Mouse (Mus musculus) neural tube, embryonic 14.5 days (tissue): ENCODE measurements around the gene Rassf1. TPM values are rescaled to one million over a fixed set of nuclear protein-coding genes. Genes with fewer than 3 reads are reported as not detected.

ENCODE experiments used
- ATAC-seq: fragments of 200-750 bp; cut with Nextera tagmentation; 2 replicates; pipeline ENCODE4 v1.8.0; 2017; ENCODE audit warnings: low read depth, mild to moderate bottlenecking, moderate TSS enrichment, moderate library complexity
- H3K27ac ChIP-seq: fragments of 300-500 bp; sonication (generic); 2 replicates; pipeline ENCODE4 v1.5.1; 2014; ENCODE audit warnings: low read depth, mild to moderate bottlenecking, control low read depth, low read length, moderate library complexity, mixed read lengths
- H3K27me3 ChIP-seq: fragments of 300-500 bp; sonication (generic); 2 replicates; pipeline ENCODE4 v1.6.1; 2014; ENCODE audit warnings: low read length; ENCODE audit not compliant: control insufficient read depth, insufficient read depth
- H3K36me3 ChIP-seq: fragments of 300-500 bp; sonication (generic); 2 replicates; pipeline ENCODE4 v1.6.1; 2014; ENCODE audit warnings: low read length, mixed read lengths; ENCODE audit not compliant: control insufficient read depth, insufficient read depth
- H3K4me1 ChIP-seq: fragments of 300-500 bp; sonication (generic); 2 replicates; pipeline ENCODE4 v1.6.1; 2014; ENCODE audit warnings: low read length; ENCODE audit not compliant: control insufficient read depth, insufficient read depth
- H3K4me2 ChIP-seq: fragments of 300-500 bp; sonication (generic); 2 replicates; pipeline ENCODE4 v1.6.1; 2014; ENCODE audit warnings: mild to moderate bottlenecking, low read depth, low read length, control low read depth
- H3K4me3 ChIP-seq: fragments of 300-500 bp; sonication (generic); 2 replicates; pipeline ENCODE4 v1.5.1; 2014; ENCODE audit warnings: low read depth, low read length, control low read depth, mixed read lengths
- H3K9ac ChIP-seq: fragments of 300-500 bp; sonication (generic); replicated peaks from 2 replicates; pipeline ENCODE4 v1.6.1; 2014; ENCODE audit warnings: low read depth, mild to moderate bottlenecking, control low read depth, low read length, mixed read lengths
- H3K9me3 ChIP-seq: fragments of 300-500 bp; sonication (generic); 2 replicates; pipeline ENCODE4 v1.6.1; 2016; ENCODE audit warnings: low read length; ENCODE audit not compliant: control insufficient read depth
- WGBS: fragments of 180-500 bp; shearing (Covaris S2); extraction: QIAGEN DNeasy Blood & Tissue Kit; methylation state at CpG from one replicate; pipeline ENCODE4 v1.1.7; 2014; 5-methylcytosine and 5-hydroxymethylcytosine counted together
- polyA plus RNA-seq: library from polyadenylated mRNA; unstranded; fragments of >200 nt; fragmentation: Nextera tagmentation; extraction: Ambion mirVana; gene quantifications from 2 replicates; pipeline ENCODE4 v1.2.1, GENCODE M21; 2014

The Rassf1 gene
- polyA plus RNA-seq, 1 experiment from 2014 or later, result 34.1 TPM

DNA sequence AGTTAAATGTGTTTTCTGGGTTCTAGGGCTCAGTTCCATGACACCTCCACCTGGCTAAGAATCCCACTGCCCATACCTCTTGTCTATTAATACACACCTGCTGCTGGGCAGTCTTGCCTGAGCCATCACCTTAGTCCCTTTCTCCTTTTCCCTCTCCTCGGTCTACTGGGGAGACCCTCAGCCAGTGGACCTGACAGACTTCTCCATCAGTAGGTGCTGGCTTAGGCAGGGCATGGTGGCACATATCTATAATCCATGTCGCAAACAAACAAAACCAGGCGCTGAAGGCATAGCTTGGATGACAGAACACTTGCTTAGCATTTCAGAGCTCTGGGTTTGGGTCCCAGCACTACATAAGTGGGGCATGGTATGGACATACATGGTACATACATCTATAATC lies 12.6 kb upstream of the Rassf1 start:
- Histone ChIP-seq H3K9ac (no peak overlapping the region), H3K4me1 (peaks cover 37% of the 10 kb centered on the region), H3K27ac (no peak overlapping the region), H3K27me3 (no peaks in the 10 kb centered on the region), H3K4me2 (no peak overlapping the region), H3K4me3 (no peak overlapping the region), H3K9me3 (no peaks in the 10 kb centered on the region), H3K36me3 (peaks cover 22% of the 10 kb centered on the region)
- 95% methylated on average over 3 of the region's 3 CpGs for WGBS
- no peak for ATAC-seq

DNA sequence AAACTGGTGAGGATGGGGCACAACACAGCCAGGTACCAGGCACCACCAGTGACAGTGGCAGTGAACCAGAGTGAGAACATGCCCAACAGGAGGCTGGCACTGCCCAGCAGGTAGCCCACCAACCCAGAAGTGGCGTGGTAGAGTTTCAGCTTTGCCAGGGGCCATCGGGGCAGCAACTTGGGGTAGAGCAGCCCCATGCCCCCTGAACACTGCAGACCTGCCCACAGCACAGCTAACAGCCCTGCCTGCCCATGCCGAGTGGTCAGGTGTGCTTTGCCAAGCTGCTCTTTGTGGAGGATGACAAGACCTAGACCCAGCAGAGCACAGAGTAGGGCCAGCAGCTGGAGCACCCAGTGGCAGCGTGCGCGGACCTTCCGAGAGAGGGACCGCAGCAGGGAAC lies 11.4 kb upstream of the Rassf1 start:
- Histone ChIP-seq H3K4me1 (peaks cover 35% of the 10 kb centered on the region), H3K36me3 (peaks cover 30% of the 10 kb centered on the region), H3K9me3 (no peaks in the 10 kb centered on the region), H3K4me2 (no peak overlapping the region), H3K9ac (no peak overlapping the region), H3K27me3 (no peaks in the 10 kb centered on the region), H3K27ac (no peak overlapping the region), H3K4me3 (no peak overlapping the region)
- ATAC-seq, result no peak
- WGBS, result 92% methylated on average over 8 of the region's 8 CpGs

DNA sequence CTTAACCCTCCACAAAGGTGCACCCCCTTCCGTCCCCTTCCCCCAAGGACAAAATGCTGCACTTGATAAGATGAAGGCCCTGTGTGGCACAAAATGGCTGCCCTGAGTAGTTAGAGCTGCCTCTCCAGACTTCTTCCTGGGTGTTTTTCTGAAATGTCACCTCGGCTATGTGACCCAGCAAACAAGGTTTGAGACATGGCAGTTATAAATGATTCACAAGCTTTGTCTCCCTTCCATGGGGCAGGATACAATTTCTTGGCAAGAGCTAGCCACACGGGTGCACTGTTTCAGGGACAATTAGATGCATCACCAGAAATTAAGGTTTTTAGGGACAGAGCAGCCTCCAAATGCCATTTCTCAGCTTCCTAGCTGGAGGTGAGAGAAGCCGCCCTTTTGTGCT lies 10.9 kb upstream of the Rassf1 start:
- no peak overlapping the region for H3K9ac ChIP-seq
- no peak overlapping the region for H3K27ac ChIP-seq
- peaks cover 33% of the 10 kb centered on the region for H3K36me3 ChIP-seq
- H3K9me3 ChIP-seq, result no peaks in the 10 kb centered on the region
- 79% methylated on average over 4 of the region's 4 CpGs for WGBS
- no peak overlapping the region for H3K4me2 ChIP-seq
- H3K4me1 ChIP-seq, result peaks cover 31% of the 10 kb centered on the region
- no peak overlapping the region for H3K4me3 ChIP-seq
- ATAC-seq, result no peak
- no peaks in the 10 kb centered on the region for H3K27me3 ChIP-seq

DNA sequence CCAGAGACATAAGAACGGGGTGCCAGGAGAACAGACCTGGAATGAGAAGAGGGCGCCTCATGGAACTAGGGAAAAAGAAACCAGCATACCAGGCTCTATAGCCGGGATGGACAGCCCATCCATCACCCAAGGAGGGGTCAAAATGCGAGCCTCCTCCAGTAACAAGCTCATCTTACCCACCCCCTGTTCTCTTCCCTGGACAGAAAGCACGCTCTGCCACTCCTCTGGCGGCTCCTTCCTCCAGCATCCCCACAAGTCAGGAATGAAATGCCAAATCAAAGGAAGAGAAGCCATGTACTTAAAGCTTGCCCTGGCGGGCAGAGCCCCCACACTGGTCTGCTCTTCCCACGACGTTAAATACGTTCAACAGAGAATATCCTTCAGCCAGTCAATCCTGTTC lies 10.3 kb upstream of the Rassf1 start:
- Histone ChIP-seq H3K36me3 (peaks cover 33% of the 10 kb centered on the region), H3K4me1 (peaks cover 25% of the 10 kb centered on the region), H3K27me3 (no peaks in the 10 kb centered on the region), H3K4me3 (peak overlapping the region; percentile 60), H3K9me3 (no peaks in the 10 kb centered on the region), H3K4me2 (peak overlapping the region; percentile 85), H3K9ac (peak overlapping the region; percentile 54), H3K27ac (no peak overlapping the region)
- ATAC-seq, result no peak
- WGBS, result 35% methylated on average over 10 of the region's 10 CpGs

DNA sequence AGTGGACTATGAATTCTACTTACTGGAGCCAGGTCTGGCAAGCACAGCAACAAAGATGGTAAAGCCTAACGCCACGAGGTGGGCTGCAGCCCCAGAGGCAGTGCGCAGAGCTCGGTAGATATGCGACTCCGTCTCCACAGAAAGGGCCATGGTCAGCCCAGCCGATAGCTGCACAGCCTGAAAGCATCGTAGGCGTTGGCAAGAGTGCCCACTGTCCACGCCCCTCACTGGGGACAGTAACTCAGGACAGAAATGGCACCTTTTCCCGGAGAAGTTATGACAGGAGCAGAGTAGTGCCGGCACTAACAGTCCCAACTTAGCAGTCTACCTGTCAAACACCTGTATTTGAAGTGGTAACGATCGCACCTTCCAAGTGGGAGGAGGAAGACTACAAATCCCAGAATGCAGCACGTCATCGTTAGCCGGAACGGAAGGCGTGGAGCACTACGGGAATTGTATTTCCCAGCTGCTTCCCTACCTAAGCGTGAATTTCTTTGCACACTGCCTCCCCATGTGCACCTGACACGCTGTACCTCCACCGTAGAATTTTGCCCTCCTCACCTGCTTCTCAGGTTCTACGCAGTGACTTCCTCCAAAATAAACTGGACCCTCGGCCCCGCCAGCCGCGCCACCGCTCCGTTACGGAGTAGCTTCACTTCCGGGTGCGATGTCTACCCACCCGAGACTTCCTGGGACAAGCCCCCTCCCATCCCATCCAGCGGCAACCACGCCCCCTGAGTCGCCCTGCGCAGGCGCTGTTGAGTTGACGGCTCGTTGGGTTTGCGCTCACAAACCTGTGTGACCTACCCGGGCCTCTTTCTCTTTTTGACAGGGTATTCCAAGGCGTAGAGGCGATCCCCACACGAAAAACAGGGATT lies 9.6 kb upstream of the Rassf1 start, which contains the start of the genes Cyb561d2 and Nprl2:
TSS of gene Cyb561d2 (minus strand) at position 720 of the 878 bp plus-strand sequence.
TSS of gene Nprl2 (plus strand) at position 753 of the 878 bp plus-strand sequence.
- 0 out of 2 replicates have a peak within 1 kb of the TSS, but pooled peaks have one; percentile 44 for H3K27ac ChIP-seq
- H3K4me3 ChIP-seq, result peak within 1 kb of the TSS; percentile 60
- ATAC-seq, result peak; percentile 84
- H3K36me3 ChIP-seq, result peaks cover 33% of the 10 kb centered on the region
- peak within 1 kb of the TSS; percentile 85 for H3K4me2 ChIP-seq
- peaks cover 24% of the 10 kb centered on the region for H3K4me1 ChIP-seq
- 1% methylated on average over 46 of the region's 46 CpGs for WGBS
- no peaks in the 10 kb centered on the region for H3K27me3 ChIP-seq
- H3K9ac ChIP-seq, result peak within 1 kb of the TSS; percentile 54
- H3K9me3 ChIP-seq, result no peaks in the 10 kb centered on the region

DNA sequence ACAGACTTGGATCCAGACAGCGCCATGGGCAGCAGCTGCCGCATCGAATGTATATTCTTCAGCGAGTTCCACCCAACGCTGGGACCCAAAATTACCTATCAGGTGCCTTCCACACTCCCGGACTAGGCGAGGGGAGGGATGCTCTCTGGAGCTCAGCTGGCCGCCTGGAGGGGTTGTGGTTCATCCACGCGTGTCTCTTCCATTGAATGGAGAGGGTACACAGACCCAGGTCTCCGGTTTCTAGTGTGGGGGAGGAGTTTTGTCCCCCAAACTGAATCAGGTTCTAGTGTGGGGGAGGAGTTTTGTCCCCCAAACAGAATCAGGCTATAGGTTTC lies 9.0 kb upstream of the Rassf1 start:
- no peak overlapping the region for H3K27ac ChIP-seq
- peak overlapping the region; percentile 60 for H3K4me3 ChIP-seq
- H3K4me2 ChIP-seq, result peak overlapping the region; percentile 58
- H3K36me3 ChIP-seq, result peaks cover 33% of the 10 kb centered on the region
- H3K4me1 ChIP-seq, result peaks cover 23% of the 10 kb centered on the region
- H3K27me3 ChIP-seq, result no peaks in the 10 kb centered on the region
- peak overlapping the region; percentile 54 for H3K9ac ChIP-seq
- 2% methylated on average over 11 of the region's 11 CpGs for WGBS
- H3K9me3 ChIP-seq, result no peaks in the 10 kb centered on the region
- ATAC-seq, result peak; percentile 15

DNA sequence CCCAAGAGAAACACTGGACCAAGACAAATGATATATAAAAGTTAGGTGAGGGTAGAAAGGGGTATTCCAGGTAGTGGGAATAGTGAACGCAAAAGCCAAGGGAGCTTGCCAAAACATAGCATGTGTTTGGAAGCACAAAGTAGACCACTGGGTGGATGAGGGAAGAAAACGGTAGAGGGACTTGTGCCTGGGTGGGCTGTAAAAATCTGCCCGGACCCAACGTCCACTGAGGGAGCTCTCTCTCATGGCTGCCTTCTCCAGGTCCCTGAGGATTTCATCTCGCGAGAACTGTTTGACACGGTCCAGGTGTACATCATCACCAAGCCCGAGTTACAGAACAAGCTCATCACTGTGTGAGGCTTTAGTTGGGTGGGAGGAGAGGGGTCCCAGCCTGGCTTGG lies 8.6 kb upstream of the Rassf1 start:
- Histone ChIP-seq H3K9ac (0 out of 2 replicates have a peak overlapping the region, but pooled peaks have one; percentile 54), H3K36me3 (peaks cover 32% of the 10 kb centered on the region), H3K4me3 (peak overlapping the region; percentile 60), H3K4me1 (peaks cover 25% of the 10 kb centered on the region), H3K4me2 (peak overlapping the region; percentile 58), H3K27me3 (no peaks in the 10 kb centered on the region), H3K27ac (no peak overlapping the region), H3K9me3 (no peaks in the 10 kb centered on the region)
- ATAC-seq, result no peak
- WGBS, result 44% methylated on average over 8 of the region's 8 CpGs

DNA sequence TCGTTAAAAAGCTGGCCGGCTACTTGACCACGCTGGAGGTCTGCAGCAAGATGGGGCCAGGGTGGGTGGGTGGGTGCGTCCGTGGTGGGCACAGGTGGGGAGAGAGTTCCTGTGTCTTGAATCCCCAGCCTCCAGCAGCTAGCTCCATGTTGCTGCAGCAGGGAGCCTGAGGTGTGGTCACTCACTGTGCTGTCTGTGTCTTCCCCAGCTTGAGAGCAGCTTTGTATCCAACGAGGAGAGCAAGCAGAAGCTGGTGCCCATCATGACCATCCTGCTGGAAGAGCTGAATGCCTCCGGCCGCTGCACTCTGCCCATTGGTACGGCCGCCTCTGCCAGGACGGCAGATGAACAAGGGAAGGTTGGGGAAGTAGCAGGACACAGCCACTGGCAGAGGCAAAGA lies 8.1 kb upstream of the Rassf1 start:
- no peak overlapping the region for H3K4me3 ChIP-seq
- H3K4me2 ChIP-seq, result no peak overlapping the region
- no peak overlapping the region for H3K27ac ChIP-seq
- no peak overlapping the region for H3K9ac ChIP-seq
- peaks cover 25% of the 10 kb centered on the region for H3K4me1 ChIP-seq
- no peak for ATAC-seq
- no peaks in the 10 kb centered on the region for H3K27me3 ChIP-seq
- H3K36me3 ChIP-seq, result peaks cover 27% of the 10 kb centered on the region
- H3K9me3 ChIP-seq, result no peaks in the 10 kb centered on the region
- 86% methylated on average over 11 of the region's 11 CpGs for WGBS

DNA sequence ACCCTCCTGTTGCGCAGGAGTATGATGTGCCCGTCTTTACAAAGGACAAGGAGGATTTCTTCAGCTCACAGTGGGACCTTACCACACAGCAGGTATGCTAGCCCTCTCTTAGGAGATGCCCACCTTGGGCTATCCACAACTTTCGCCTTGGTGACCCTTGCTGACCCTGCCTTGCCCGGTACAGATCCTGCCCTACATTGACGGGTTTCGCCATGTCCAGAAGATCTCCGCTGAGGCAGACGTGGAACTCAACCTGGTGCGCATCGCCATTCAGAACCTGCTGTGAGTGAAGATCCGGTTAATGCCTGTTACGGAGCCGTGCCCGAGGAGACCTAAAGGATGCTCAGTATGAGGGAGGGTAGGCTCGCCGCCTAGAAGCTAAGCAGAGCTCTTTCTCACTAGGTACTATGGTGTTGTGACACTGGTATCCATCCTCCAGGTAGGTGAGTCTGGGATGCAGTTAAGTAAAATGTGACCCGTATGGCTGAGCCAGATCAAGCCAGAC lies 7.1 kb upstream of the Rassf1 start:
- Histone ChIP-seq H3K36me3 (peaks cover 17% of the 10 kb centered on the region), H3K9ac (no peak overlapping the region), H3K4me3 (no peak overlapping the region), H3K4me1 (peaks cover 25% of the 10 kb centered on the region), H3K27ac (no peak overlapping the region), H3K9me3 (no peaks in the 10 kb centered on the region), H3K4me2 (no peak overlapping the region), H3K27me3 (no peaks in the 10 kb centered on the region)
- 95% methylated on average over 17 of the region's 17 CpGs for WGBS
- no peak for ATAC-seq
